Comparison of ENCODE assay signal across 16 mouse cellular contexts in genomic region chr9:60806021-60806420, GRCm38 (mm10).
"Had no signal": no experiment of that assay in that cellular context is flagged by ENCODE, and none has a peak within 500 bp of the region (broad histone marks: within the 10 kb centered on the region; RNA-seq: fewer than 3 reads in every experiment).

No protein-coding gene starts in this region.

- DNase-seq: left cerebral cortex, postnatal 4 days; lung, embryonic 14.5 days; right cerebral cortex, adult 18-20 months; right cerebral cortex, postnatal 14 days; thymus, adult 18-20 months; thymus, postnatal 36 days had no signal

- H3K9ac ChIP-seq: limb, embryonic 12.5 days; limb, embryonic 15.5 days; liver, embryonic 12.5 days; liver, embryonic 15.5 days; lung, embryonic 14.5 days; midbrain, embryonic 12.5 days; midbrain, embryonic 15.5 days; neural tube, embryonic 12.5 days; neural tube, embryonic 15.5 days had no signal

- H3K4me2 ChIP-seq: limb, embryonic 12.5 days; limb, embryonic 15.5 days; liver, embryonic 12.5 days; liver, embryonic 15.5 days; lung, embryonic 14.5 days; midbrain, embryonic 12.5 days; midbrain, embryonic 15.5 days; neural tube, embryonic 12.5 days; neural tube, embryonic 15.5 days had no signal

- H3K4me3 ChIP-seq: limb, embryonic 12.5 days; limb, embryonic 15.5 days; liver, embryonic 12.5 days; liver, embryonic 15.5 days; midbrain, embryonic 12.5 days; midbrain, embryonic 15.5 days; neural tube, embryonic 12.5 days; neural tube, embryonic 15.5 days had no signal

- ATAC-seq: liver, embryonic 12.5 days; lung, postnatal 0 days; midbrain, embryonic 15.5 days had no signal

- H3K9me3 ChIP-seq: limb, embryonic 12.5 days; limb, embryonic 15.5 days; liver, embryonic 12.5 days; liver, embryonic 15.5 days; midbrain, embryonic 12.5 days; midbrain, embryonic 15.5 days; neural tube, embryonic 12.5 days; neural tube, embryonic 15.5 days had no signal

- H3K27ac ChIP-seq: limb, embryonic 12.5 days; limb, embryonic 15.5 days; liver, embryonic 12.5 days; liver, embryonic 15.5 days; macrophage; midbrain, embryonic 12.5 days; midbrain, embryonic 15.5 days; neural tube, embryonic 12.5 days; neural tube, embryonic 15.5 days had no signal

- H3K36me3 ChIP-seq: limb, embryonic 12.5 days; limb, embryonic 15.5 days; liver, embryonic 12.5 days; liver, embryonic 15.5 days; midbrain, embryonic 12.5 days; midbrain, embryonic 15.5 days; neural tube, embryonic 12.5 days; neural tube, embryonic 15.5 days had no signal

- H3K4me1 ChIP-seq: limb, embryonic 12.5 days; limb, embryonic 15.5 days; liver, embryonic 12.5 days; liver, embryonic 15.5 days; midbrain, embryonic 12.5 days; midbrain, embryonic 15.5 days; neural tube, embryonic 12.5 days; neural tube, embryonic 15.5 days had no signal

- H3K27me3 ChIP-seq: limb, embryonic 12.5 days; limb, embryonic 15.5 days; liver, embryonic 12.5 days; liver, embryonic 15.5 days; midbrain, embryonic 12.5 days; midbrain, embryonic 15.5 days; neural tube, embryonic 12.5 days; neural tube, embryonic 15.5 days had no signal
